Mouse (Mus musculus) hindbrain, postnatal 0 days (tissue): ENCODE measurements at regions not wholly inside any gene's neighbourhood (a gene's known extent, or its start where the extent isn't known, plus 50 kb on each side); places are given as distances from the start of the nearest gene placed in this dataset.

Experiments
- ATAC-seq: fragments of 200-750 bp; cut with Nextera tagmentation; 2 replicates; pipeline ENCODE4 v1.8.0; 2017; ENCODE audit warnings: mild to moderate bottlenecking, moderate TSS enrichment, moderate library complexity
- DNase-seq: peaks from one replicate; pipeline ENCODE4 v3.0.0-alpha.2; 2015; ENCODE audit warnings: low spot score
- H3K27ac ChIP-seq: fragments of 300-500 bp; sonication (generic); 2 replicates; pipeline ENCODE4 v1.5.1; 2014; ENCODE audit warnings: mild to moderate bottlenecking
- H3K27me3 ChIP-seq: fragments of 300-500 bp; sonication (generic); 2 replicates; pipeline ENCODE4 v1.6.1; 2014; ENCODE audit warnings: low read length, mixed read lengths; ENCODE audit not compliant: insufficient read depth
- H3K36me3 ChIP-seq: fragments of 300-500 bp; sonication (generic); 2 replicates; pipeline ENCODE4 v1.6.1; 2014; ENCODE audit warnings: low read length, mixed read lengths; ENCODE audit not compliant: insufficient read depth
- H3K4me1 ChIP-seq: fragments of 300-500 bp; sonication (generic); 2 replicates; pipeline ENCODE4 v1.6.1; 2014; ENCODE audit warnings: antibody characterized with exemption, low read length, mixed read lengths; ENCODE audit not compliant: insufficient read depth
- H3K4me2 ChIP-seq: fragments of 300-500 bp; sonication (generic); 2 replicates; pipeline ENCODE4 v1.6.1; 2014; ENCODE audit warnings: low read depth, mild to moderate bottlenecking, low read length, moderate library complexity, mixed read lengths
- H3K4me3 ChIP-seq: fragments of 300-500 bp; sonication (generic); 2 replicates; pipeline ENCODE4 v1.5.1; 2014; ENCODE audit warnings: low read length
- H3K9ac ChIP-seq: fragments of 300-500 bp; sonication (generic); replicated peaks from 2 replicates; pipeline ENCODE4 v1.6.1; 2014; ENCODE audit warnings: mild to moderate bottlenecking, low read length, moderate library complexity, mixed read lengths
- H3K9me3 ChIP-seq: fragments of 300-500 bp; sonication (generic); 2 replicates; pipeline ENCODE4 v1.6.1; 2016; ENCODE audit warnings: low read length, mixed read lengths
- CTCF ChIP-seq: IDR thresholded peaks from 2 replicates; pipeline ENCODE4 v1.5.1; 2016; ENCODE audit warnings: antibody characterized with exemption, control low read depth, low read depth
- WGBS: fragments of 180-500 bp; shearing (Covaris S2); extraction: QIAGEN DNeasy Blood & Tissue Kit; methylation state at CpG from one replicate; pipeline ENCODE4 v1.1.7; 2014; 5-methylcytosine and 5-hydroxymethylcytosine counted together

GRCm38 (mm10) chr13:83344611-83345319, 159.1 kb upstream of the Mef2c start:
- no peaks in the 10 kb centered on the region for H3K27me3 ChIP-seq
- no peak overlapping the region for H3K4me3 ChIP-seq
- H3K9ac ChIP-seq, result no peak overlapping the region
- no peaks in the 10 kb centered on the region for H3K36me3 ChIP-seq
- 85% methylated on average over 14 of the region's 14 CpGs for WGBS
- no peaks in the 10 kb centered on the region for H3K4me1 ChIP-seq
- no peak for TF ChIP-seq CTCF
- DNase-seq, result no peak
- no peaks in the 10 kb centered on the region for H3K9me3 ChIP-seq
- no peak overlapping the region for H3K4me2 ChIP-seq
- no peak for ATAC-seq
- no peak overlapping the region for H3K27ac ChIP-seq

- H3K27ac ChIP-seq, result no peak overlapping the region
- H3K9me3 ChIP-seq, result no peaks in the 10 kb centered on the region
- no peaks in the 10 kb centered on the region for H3K4me1 ChIP-seq
- TF ChIP-seq CTCF, result no peak
- DNase-seq (no peak), ATAC-seq (no peak)
- no peak overlapping the region for H3K4me2 ChIP-seq
- no peaks in the 10 kb centered on the region for H3K27me3 ChIP-seq
- no peak overlapping the region for H3K4me3 ChIP-seq
- WGBS, result 81% methylated on average over 4 of the region's 4 CpGs
- H3K9ac ChIP-seq, result no peak overlapping the region
- H3K36me3 ChIP-seq, result no peaks in the 10 kb centered on the region
Observed at GRCm38 (mm10) chr13:83355341-83355740, 148.5 kb upstream of the Mef2c start.

GRCm38 (mm10) chr13:83360529-83360928, 143.3 kb upstream of the Mef2c start:
- Histone ChIP-seq H3K4me2 (no peak overlapping the region), H3K36me3 (no peaks in the 10 kb centered on the region), H3K27ac (no peak overlapping the region), H3K4me1 (no peaks in the 10 kb centered on the region), H3K9ac (no peak overlapping the region), H3K9me3 (no peaks in the 10 kb centered on the region), H3K4me3 (no peak overlapping the region), H3K27me3 (no peaks in the 10 kb centered on the region)
- no peak for ATAC-seq
- no peak for TF ChIP-seq CTCF
- 49% methylated on average over 2 of the region's 2 CpGs for WGBS
- no peak for DNase-seq

- TF ChIP-seq CTCF, result no peak
- Histone ChIP-seq H3K36me3 (no peaks in the 10 kb centered on the region), H3K4me2 (no peak overlapping the region), H3K9ac (no peak overlapping the region), H3K27me3 (no peaks in the 10 kb centered on the region), H3K4me1 (no peaks in the 10 kb centered on the region), H3K9me3 (no peaks in the 10 kb centered on the region), H3K27ac (no peak overlapping the region), H3K4me3 (no peak overlapping the region)
- WGBS, result 87% methylated on average over 8 of the region's 8 CpGs
- DNase-seq (no peak), ATAC-seq (no peak)
Observed at GRCm38 (mm10) chr13:83376097-83376797, 127.6 kb upstream of the Mef2c start.

GRCm38 (mm10) chr13:83378644-83379043, 125.2 kb upstream of the Mef2c start:
- no peak for TF ChIP-seq CTCF

GRCm38 (mm10) chr13:83382609-83383008, 121.2 kb upstream of the Mef2c start:
- ATAC-seq (no peak), DNase-seq (no peak)
- WGBS, result 95% methylated on average over 3 of the region's 3 CpGs
- TF ChIP-seq CTCF, result no peak
- H3K36me3 ChIP-seq, result no peaks in the 10 kb centered on the region
- H3K9me3 ChIP-seq, result no peaks in the 10 kb centered on the region
- no peaks in the 10 kb centered on the region for H3K27me3 ChIP-seq
- H3K4me1 ChIP-seq, result no peaks in the 10 kb centered on the region
- H3K4me3 ChIP-seq, result no peak overlapping the region
- H3K27ac ChIP-seq, result no peak overlapping the region
- H3K9ac ChIP-seq, result no peak overlapping the region
- no peak overlapping the region for H3K4me2 ChIP-seq

More at GRCm38 (mm10) chr13:83378644-83379043, 125.2 kb upstream of the Mef2c start:
- H3K4me1 ChIP-seq, result no peaks in the 10 kb centered on the region
- WGBS, result 65% methylated on average over 3 of the region's 3 CpGs
- DNase-seq (no peak), ATAC-seq (no peak)
- no peak overlapping the region for H3K27ac ChIP-seq
- H3K27me3 ChIP-seq, result no peaks in the 10 kb centered on the region
- H3K4me2 ChIP-seq, result no peak overlapping the region
- H3K4me3 ChIP-seq, result no peak overlapping the region
- no peaks in the 10 kb centered on the region for H3K9me3 ChIP-seq
- H3K36me3 ChIP-seq, result no peaks in the 10 kb centered on the region
- H3K9ac ChIP-seq, result no peak overlapping the region

GRCm38 (mm10) chr13:83394773-83395172, 109.1 kb upstream of the Mef2c start:
- Histone ChIP-seq H3K27ac (no peak overlapping the region), H3K4me2 (no peak overlapping the region), H3K36me3 (no peaks in the 10 kb centered on the region), H3K4me1 (no peaks in the 10 kb centered on the region), H3K27me3 (no peaks in the 10 kb centered on the region), H3K9ac (no peak overlapping the region), H3K9me3 (no peaks in the 10 kb centered on the region), H3K4me3 (no peak overlapping the region)
- no peak for TF ChIP-seq CTCF
- ATAC-seq, result no peak
- 49% methylated on average over 1 of the region's 1 CpGs for WGBS
- DNase-seq, result no peak
